Mouse (Mus musculus) thymus, postnatal 25 days (tissue): ENCODE data around the gene Gm21904.
"Not testable (repeated sequence)": the region's sequence is repeated elsewhere in the genome, so short reads cannot be mapped to it uniquely, and the experiment has no call there.

Experiments used
- DNase-seq: peaks from one replicate; pipeline ENCODE4 v3.0.0; 2022

Gm21904 gene

DNA sequence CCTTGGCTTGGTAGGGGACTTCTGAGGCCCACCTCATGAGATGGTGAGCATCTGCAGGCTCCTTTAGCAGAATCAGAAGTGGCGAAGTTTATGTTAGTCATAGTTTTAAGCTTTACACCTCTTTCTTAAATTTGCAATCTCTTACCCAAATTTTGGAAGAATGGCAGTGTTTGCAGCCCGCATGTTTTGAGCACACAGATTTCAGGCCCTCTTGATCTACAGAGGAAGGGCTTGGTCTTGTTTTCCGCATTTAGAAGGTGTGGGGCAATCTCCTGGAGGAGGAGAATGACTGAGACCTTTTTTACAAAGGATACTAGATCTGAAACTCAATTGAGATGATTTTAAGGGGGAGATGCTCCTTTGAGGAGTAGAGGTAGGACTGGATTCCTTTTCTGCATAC is at the start of gene Gm21904:
Gene Gm21904 (minus strand): TSS at position 101 of the 400 bp plus-strand sequence.
- DNase-seq, result not testable (repeated sequence)

DNA sequence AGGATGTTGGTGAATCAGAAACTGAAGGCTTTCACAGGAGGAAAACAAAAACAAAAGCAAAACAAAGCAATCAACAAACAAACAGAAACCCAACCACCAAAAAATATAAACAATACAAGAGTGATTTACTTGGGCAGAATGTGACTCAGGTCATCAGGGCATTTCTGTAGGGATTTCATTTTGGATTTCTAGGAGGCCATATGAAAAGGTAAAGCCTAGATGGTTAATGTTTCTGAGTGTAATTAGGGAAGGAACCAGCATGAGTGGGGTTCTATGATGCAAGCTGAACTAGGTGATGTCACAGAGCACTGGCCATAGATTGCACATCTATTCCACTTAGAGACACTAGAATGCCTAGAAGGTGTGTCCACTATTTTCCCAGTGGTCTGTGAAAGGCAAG is 28.4 kb upstream of the Gm21904 start, which contains the start of the genes Gm20772 and Gm20831:
Gene Gm20772 (plus strand): TSS at position 301 of the 400 bp plus-strand sequence.
Gene Gm20831 (plus strand): TSS at position 301 of the 400 bp plus-strand sequence.
- DNase-seq, result not testable (repeated sequence)
